Mouse (Mus musculus) inflammation-experienced regulatory T-cells, adult 6 months (primary cell): Measurements from ENCODE around the gene Tdrd1. TPM values are rescaled to one million over a fixed set of nuclear protein-coding genes. Genes with fewer than 3 reads are reported as not detected.

Experiments
- ATAC-seq: one replicate; pipeline ENCODE4 v1.8.0; 2017
- polyA plus RNA-seq, 3 experiments: library from polyadenylated mRNA; unstranded; fragments of 100-300 nt; shearing (Covaris generic); gene quantifications; one replicate each; pipeline ENCODE4 v1.2.1; 2017

Tdrd1 gene
- polyA plus RNA-seq, 3 experiments from 2014 or later: not detected

DNA sequence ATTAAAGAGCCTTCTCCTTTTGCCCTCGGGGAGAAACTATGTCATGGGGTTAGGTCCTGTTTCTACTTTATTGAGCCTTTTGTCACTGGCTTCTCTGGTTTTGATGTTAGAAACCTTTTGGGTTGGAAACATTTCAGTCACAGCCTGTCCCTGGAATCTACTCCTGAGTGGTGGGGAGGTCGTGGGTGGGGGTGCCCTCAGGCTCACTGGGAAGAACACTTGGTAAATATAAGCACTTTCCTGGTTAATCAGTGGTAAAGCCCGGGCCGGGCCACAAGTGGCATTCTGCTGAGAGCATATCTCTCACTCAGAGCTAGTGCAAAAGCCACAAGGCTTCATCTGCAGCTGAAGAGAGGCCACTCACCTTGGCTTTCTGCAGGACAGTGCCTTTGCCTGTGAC is 87.8 kb downstream of the Tdrd1 start:
- ATAC-seq: no peak

- no peak for ATAC-seq
Observed at GRCm38 (mm10) chr19:56914658-56915057, 88.6 kb downstream of the Tdrd1 start.

- ATAC-seq: no peak
Observed at GRCm38 (mm10) chr19:56915084-56915483, 89.1 kb downstream of the Tdrd1 start.

Other genes with a start within 250 kb of the Tdrd1 start
- under 1 TPM in 1 of 3 experiments, not detected in 2; 0.20 TPM for gene Adrb1, start 104.0 kb upstream of the Tdrd1 start, polyA plus RNA-seq
- 10 to 100 TPM in 2 of 3 experiments, 1 to 10 TPM in 1; 8.1 to 12.1 (median 11.4) TPM for gene Ccdc186, start 4.0 kb upstream of the Tdrd1 start, polyA plus RNA-seq
- gene Vwa2, start 48.0 kb downstream of the Tdrd1 start, polyA plus RNA-seq: not detected
- gene Afap1l2, start 182.0 kb downstream of the Tdrd1 start, polyA plus RNA-seq: not detected